Mouse (Mus musculus) liver, embryonic 16.5 days (tissue): ENCODE data around the gene Uaca. TPM values are rescaled to one million over a fixed set of nuclear protein-coding genes. Genes with fewer than 3 reads are reported as not detected.

Source experiments
- ATAC-seq: fragments of 200-750 bp; cut with Nextera tagmentation; 2 replicates; pipeline ENCODE4 v1.8.0; 2017; ENCODE audit warnings: low read depth, mild to moderate bottlenecking, moderate number of reproducible peaks, moderate library complexity
- H3K27ac ChIP-seq: fragments of 300-500 bp; sonication (generic); 2 replicates; pipeline ENCODE4 v1.5.1; 2014; ENCODE audit warnings: mild to moderate bottlenecking, low read length
- H3K27me3 ChIP-seq: fragments of 300-500 bp; sonication (generic); 2 replicates; pipeline ENCODE4 v1.6.1; 2014; ENCODE audit warnings: low read depth, low read length, mixed read lengths; ENCODE audit not compliant: control insufficient read depth, insufficient read depth
- H3K36me3 ChIP-seq: fragments of 300-500 bp; sonication (generic); 2 replicates; pipeline ENCODE4 v1.6.1; 2014; ENCODE audit warnings: mild to moderate bottlenecking; ENCODE audit not compliant: control insufficient read depth, insufficient read depth
- H3K4me1 ChIP-seq: fragments of 300-500 bp; sonication (generic); 2 replicates; pipeline ENCODE4 v1.6.1; 2014; ENCODE audit warnings: low read depth, low read length, mixed read lengths; ENCODE audit not compliant: control insufficient read depth
- H3K4me2 ChIP-seq: fragments of 300-500 bp; sonication (generic); 2 replicates; pipeline ENCODE4 v1.6.1; 2014; ENCODE audit warnings: low read depth, low read length, mixed read lengths
- H3K4me3 ChIP-seq: fragments of 300-500 bp; sonication (generic); 2 replicates; pipeline ENCODE4 v1.5.1; 2014; ENCODE audit warnings: low read depth, mild to moderate bottlenecking, low read length
- H3K9ac ChIP-seq: fragments of 300-500 bp; sonication (generic); 2 replicates; pipeline ENCODE4 v1.6.1; 2014; ENCODE audit warnings: low read depth, low read length
- H3K9me3 ChIP-seq: fragments of 300-500 bp; sonication (generic); replicated peaks from 2 replicates; pipeline ENCODE4 v1.6.1; 2016; ENCODE audit warnings: low read length; ENCODE audit not compliant: control insufficient read depth
- whole genome bisulfite sequencing: fragments of 180-500 bp; shearing (Covaris S2); extraction: QIAGEN DNeasy Blood & Tissue Kit; methylation state at CpG from one replicate; pipeline ENCODE4 v1.1.7; 2014; ENCODE audit not compliant: insufficient replicate concordance; 5-methylcytosine and 5-hydroxymethylcytosine counted together
- polyA plus RNA-seq: library from polyadenylated mRNA; unstranded; fragments of >200 nt; fragmentation: Nextera tagmentation; extraction: Ambion mirVana; gene quantifications from 2 replicates; pipeline ENCODE4 v1.2.1, GENCODE M21; 2015

Uaca gene
- polyA plus RNA-seq, 1 experiment from 2014 or later = 3.0 TPM

DNA sequence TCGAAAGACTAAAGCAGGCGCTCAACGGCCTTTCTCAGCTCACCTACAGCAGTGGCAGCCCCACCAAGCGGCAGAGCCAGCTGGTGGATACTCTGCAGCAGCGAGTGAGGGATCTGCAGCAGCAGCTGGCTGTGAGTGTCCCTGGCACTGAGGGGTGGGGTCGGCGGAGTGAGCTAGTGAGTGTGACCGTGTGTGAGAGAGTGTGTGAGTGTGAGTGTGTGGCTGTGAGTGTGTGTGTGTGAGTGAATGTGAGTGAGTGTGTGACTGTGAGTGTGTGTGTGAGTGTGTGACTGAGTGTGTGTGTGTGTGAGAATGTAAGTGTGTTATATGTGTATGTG is 79.7 kb downstream of the Uaca start:
- no peak overlapping the region for H3K4me2 ChIP-seq
- no peak for ATAC-seq
- H3K9me3 ChIP-seq = no peaks in the 10 kb centered on the region
- no peak overlapping the region for H3K27ac ChIP-seq
- WGBS = 79% methylated on average over 8 of the region's 8 CpGs
- no peaks in the 10 kb centered on the region for H3K4me1 ChIP-seq
- no peak overlapping the region for H3K9ac ChIP-seq
- H3K4me3 ChIP-seq = no peak overlapping the region
- H3K36me3 ChIP-seq = no peaks in the 10 kb centered on the region
- H3K27me3 ChIP-seq = no peaks in the 10 kb centered on the region

- H3K4me1 ChIP-seq = no peaks in the 10 kb centered on the region
- WGBS = 82% methylated on average over 9 of the region's 9 CpGs
- no peak overlapping the region for H3K27ac ChIP-seq
- ATAC-seq = no peak
- no peaks in the 10 kb centered on the region for H3K36me3 ChIP-seq
- H3K9me3 ChIP-seq = no peaks in the 10 kb centered on the region
- no peak overlapping the region for H3K9ac ChIP-seq
- H3K27me3 ChIP-seq = no peaks in the 10 kb centered on the region
- no peak overlapping the region for H3K4me2 ChIP-seq
- no peak overlapping the region for H3K4me3 ChIP-seq
These were observed 81.7 kb downstream of the Uaca start for GRCm38 (mm10) chr9:60876085-60876484.

- H3K27me3 ChIP-seq = no peaks in the 10 kb centered on the region
- no peak overlapping the region for H3K27ac ChIP-seq
- no peaks in the 10 kb centered on the region for H3K36me3 ChIP-seq
- no peak for ATAC-seq
- H3K4me3 ChIP-seq = no peak overlapping the region
- H3K4me1 ChIP-seq = no peaks in the 10 kb centered on the region
- H3K9me3 ChIP-seq = no peaks in the 10 kb centered on the region
- H3K9ac ChIP-seq = no peak overlapping the region
- no peak overlapping the region for H3K4me2 ChIP-seq
- 77% methylated on average over 8 of the region's 8 CpGs for WGBS
These were observed 82.2 kb downstream of the Uaca start for GRCm38 (mm10) chr9:60876531-60876930.

DNA sequence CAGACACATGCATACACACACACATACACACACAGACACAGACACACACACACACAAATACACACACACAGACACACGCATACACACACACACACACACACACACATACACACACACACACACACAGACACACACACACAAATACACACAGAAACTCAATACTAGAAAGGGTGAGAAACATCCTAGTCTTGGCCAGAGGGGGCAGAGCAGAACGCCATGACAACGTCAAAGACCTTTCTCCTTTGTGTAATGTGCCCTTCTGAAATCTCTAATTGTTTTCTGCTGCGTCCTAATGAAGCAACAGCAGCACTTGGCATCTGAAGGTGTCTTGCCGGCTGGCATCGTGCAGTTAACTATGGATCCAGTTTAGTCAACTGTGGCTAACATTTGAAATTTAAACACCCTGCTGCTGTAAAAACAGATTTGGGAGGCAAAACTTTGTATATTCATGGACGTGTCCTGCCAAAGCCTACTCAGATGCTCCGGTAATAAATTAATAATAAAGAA is 83.8 kb downstream of the Uaca start:
- WGBS = 69% methylated on average over 8 of the region's 8 CpGs

DNA sequence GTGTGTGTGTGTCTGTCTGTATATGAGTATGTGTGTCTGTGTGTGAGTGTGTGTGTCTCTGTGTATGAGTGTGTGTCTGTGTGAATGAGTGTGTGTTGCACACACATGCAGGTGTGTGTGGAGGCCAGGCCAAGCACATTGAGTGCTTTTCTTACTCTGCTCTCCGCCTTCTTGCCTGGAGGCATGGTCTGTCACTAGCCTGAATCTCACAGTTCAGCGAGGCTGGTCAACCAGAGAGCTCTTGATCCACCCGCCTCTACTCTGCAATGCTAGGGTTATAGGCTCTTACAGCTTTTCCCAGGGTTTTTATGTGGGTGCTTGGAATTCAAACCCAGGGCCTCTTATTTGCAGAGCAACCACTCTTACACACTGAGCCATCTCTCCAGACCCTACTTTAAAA is 84.3 kb downstream of the Uaca start:
- Histone ChIP-seq H3K36me3 (no peaks in the 10 kb centered on the region), H3K9me3 (no peaks in the 10 kb centered on the region), H3K4me3 (no peak overlapping the region), H3K9ac (no peak overlapping the region), H3K4me2 (no peak overlapping the region), H3K4me1 (no peaks in the 10 kb centered on the region), H3K27ac (no peak overlapping the region), H3K27me3 (no peaks in the 10 kb centered on the region)
- no peak for ATAC-seq
- WGBS = 57% methylated on average over 3 of the region's 3 CpGs

More for the DNA sequence above, 83.8 kb downstream of the Uaca start:
- Histone ChIP-seq H3K9ac (no peak overlapping the region), H3K27me3 (no peaks in the 10 kb centered on the region), H3K4me1 (no peaks in the 10 kb centered on the region), H3K27ac (no peak overlapping the region), H3K9me3 (no peaks in the 10 kb centered on the region), H3K36me3 (no peaks in the 10 kb centered on the region), H3K4me2 (no peak overlapping the region), H3K4me3 (no peak overlapping the region)
- ATAC-seq = no peak

GRCm38 (mm10) chr9:60885148-60885547 is 90.8 kb downstream of the Uaca start:
- no peaks in the 10 kb centered on the region for H3K4me1 ChIP-seq
- H3K9me3 ChIP-seq = no peaks in the 10 kb centered on the region
- no peak overlapping the region for H3K27ac ChIP-seq
- no peaks in the 10 kb centered on the region for H3K36me3 ChIP-seq
- no peaks in the 10 kb centered on the region for H3K27me3 ChIP-seq
- no peak for ATAC-seq
- no peak overlapping the region for H3K4me2 ChIP-seq
- 61% methylated on average over 6 of the region's 6 CpGs for WGBS
- H3K9ac ChIP-seq = no peak overlapping the region
- no peak overlapping the region for H3K4me3 ChIP-seq

DNA sequence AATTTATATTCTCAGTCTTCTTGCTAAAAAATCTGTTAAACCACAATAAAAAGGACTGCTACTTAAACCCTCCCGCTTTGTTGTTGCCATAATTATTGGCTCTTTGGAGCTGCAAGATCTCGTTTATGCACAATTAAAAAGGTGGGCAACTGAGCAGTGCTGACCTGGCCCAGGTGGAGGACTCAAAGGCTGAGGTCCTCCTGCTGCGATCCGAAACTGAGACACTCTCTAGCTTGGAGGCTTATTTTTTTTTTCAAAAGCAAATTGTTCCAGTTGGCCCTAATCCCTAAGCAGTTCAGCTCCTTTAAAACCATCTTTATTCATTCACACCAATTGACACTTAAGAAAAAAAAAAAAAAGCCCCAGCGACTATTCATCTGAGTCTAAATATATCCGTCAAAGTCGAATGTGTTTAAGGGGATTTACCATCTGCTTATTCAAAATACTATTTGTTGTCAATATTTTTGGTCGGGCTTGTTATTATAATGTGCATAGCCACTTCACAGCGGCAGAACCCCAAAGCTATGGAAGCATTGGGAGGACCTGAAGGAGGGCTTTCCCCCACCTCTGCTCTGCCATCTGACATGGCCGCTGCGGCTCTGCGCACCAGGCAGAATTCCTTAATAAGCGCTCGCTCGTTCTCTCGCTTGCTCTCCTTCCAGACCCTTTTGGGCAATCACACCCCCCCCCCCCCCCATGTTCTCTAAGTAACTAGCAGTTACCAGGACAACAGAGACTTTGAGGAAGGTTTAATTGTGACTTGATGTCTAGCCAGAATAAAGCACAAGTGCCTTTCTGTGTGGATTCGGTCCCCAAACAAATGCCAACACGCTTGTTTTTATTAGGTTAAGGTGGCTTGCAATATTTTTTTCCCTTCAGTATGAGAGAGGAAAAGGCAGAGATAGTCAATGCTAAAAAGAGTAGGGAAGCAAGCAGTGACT is 92.4 kb downstream of the Uaca start:
- no peaks in the 10 kb centered on the region for H3K27me3 ChIP-seq
- no peaks in the 10 kb centered on the region for H3K9me3 ChIP-seq
- no peak for ATAC-seq
- H3K4me3 ChIP-seq = no peak overlapping the region
- no peak overlapping the region for H3K9ac ChIP-seq
- H3K4me2 ChIP-seq = no peak overlapping the region
- H3K27ac ChIP-seq = no peak overlapping the region
- H3K4me1 ChIP-seq = no peaks in the 10 kb centered on the region
- H3K36me3 ChIP-seq = no peaks in the 10 kb centered on the region
- 72% methylated on average over 18 of the region's 18 CpGs for WGBS

- H3K27ac ChIP-seq = no peak overlapping the region
- no peak for ATAC-seq
- H3K4me1 ChIP-seq = no peaks in the 10 kb centered on the region
- H3K4me3 ChIP-seq = no peak overlapping the region
- no peak overlapping the region for H3K9ac ChIP-seq
- no peaks in the 10 kb centered on the region for H3K36me3 ChIP-seq
- no peaks in the 10 kb centered on the region for H3K9me3 ChIP-seq
- no peak overlapping the region for H3K4me2 ChIP-seq
- WGBS = 58% methylated on average over 9 of the region's 9 CpGs
- H3K27me3 ChIP-seq = no peaks in the 10 kb centered on the region
These were observed 93.1 kb downstream of the Uaca start for GRCm38 (mm10) chr9:60887389-60887811.

DNA sequence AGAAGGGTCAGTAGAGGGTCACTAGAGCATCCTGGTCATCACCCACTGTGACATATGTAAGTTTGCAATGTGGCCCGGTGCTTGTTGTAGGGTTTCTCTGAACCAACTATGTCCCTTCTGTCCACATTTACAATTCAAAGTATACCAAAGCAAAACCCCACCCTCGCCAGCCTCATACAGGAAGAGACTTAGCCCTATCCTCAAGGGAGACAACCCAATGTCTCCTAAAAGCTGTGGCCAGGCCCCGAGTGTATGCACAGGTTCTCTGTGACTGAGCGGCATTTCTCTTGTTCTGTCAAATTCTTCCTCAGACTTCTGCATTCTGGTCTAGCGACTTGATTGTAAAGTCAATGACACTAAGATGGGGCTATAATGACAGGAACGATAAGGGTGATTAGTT is 99.2 kb downstream of the Uaca start:
- WGBS = 66% methylated on average over 6 of the region's 6 CpGs
- Histone ChIP-seq H3K9me3 (no peaks in the 10 kb centered on the region), H3K4me1 (no peaks in the 10 kb centered on the region), H3K4me3 (no peak overlapping the region), H3K4me2 (no peak overlapping the region), H3K27ac (no peak overlapping the region), H3K27me3 (no peaks in the 10 kb centered on the region), H3K36me3 (no peaks in the 10 kb centered on the region), H3K9ac (no peak overlapping the region)
- no peak for ATAC-seq
